Mouse (Mus musculus) lung, postnatal 10 days (tissue): Measurements from ENCODE around the gene Tsnax.

Experiments used
- DNase-seq: peaks from one replicate; pipeline ENCODE4 v3.0.0; 2021

The Tsnax gene

GRCm38 (mm10) chr8:125012695-125013627 lies at the start of gene Tsnax:
Tsnax (plus strand) TSS chr8:125012997.
- peak; percentile 96 for DNase-seq

GRCm38 (mm10) chr8:124963246-124963645 lies 49.6 kb upstream of the Tsnax start:
- no peak for DNase-seq

- no peak for DNase-seq
These were observed 47.8 kb upstream of the Tsnax start for GRCm38 (mm10) chr8:124964966-124965365.

- DNase-seq, result no peak
These were observed 42.4 kb upstream of the Tsnax start for GRCm38 (mm10) chr8:124970312-124970933.

GRCm38 (mm10) chr8:124973221-124973620 lies 39.6 kb upstream of the Tsnax start:
- DNase-seq, result no peak

- DNase-seq, result no peak
These were observed 38.5 kb upstream of the Tsnax start for GRCm38 (mm10) chr8:124974254-124974653.

GRCm38 (mm10) chr8:124976211-124976610 lies 36.6 kb upstream of the Tsnax start:
- DNase-seq, result no peak

GRCm38 (mm10) chr8:124978026-124978425 lies 34.8 kb upstream of the Tsnax start:
- DNase-seq, result no peak

- no peak for DNase-seq
These were observed 32.8 kb upstream of the Tsnax start for GRCm38 (mm10) chr8:124980036-124980435.

- no peak for DNase-seq
These were observed 32.0 kb upstream of the Tsnax start for GRCm38 (mm10) chr8:124980828-124981227.

- DNase-seq, result no peak
These were observed 21.7 kb upstream of the Tsnax start for GRCm38 (mm10) chr8:124990923-124991667.

- DNase-seq, result no peak
These were observed 21.2 kb upstream of the Tsnax start for GRCm38 (mm10) chr8:124991668-124991926.

GRCm38 (mm10) chr8:124995776-124996175 lies 17.0 kb upstream of the Tsnax start:
- peak; percentile 8 for DNase-seq

- no peak for DNase-seq
These were observed 11.3 kb downstream of the Tsnax start for GRCm38 (mm10) chr8:125024085-125024484.

GRCm38 (mm10) chr8:125027211-125027610 lies 14.4 kb downstream of the Tsnax start:
- no peak for DNase-seq

- no peak for DNase-seq
These were observed 16.0 kb downstream of the Tsnax start for GRCm38 (mm10) chr8:125028841-125029240.

- DNase-seq, result no peak
These were observed 18.5 kb downstream of the Tsnax start for GRCm38 (mm10) chr8:125031276-125031675.

GRCm38 (mm10) chr8:125034669-125035068 lies 21.9 kb downstream of the Tsnax start:
- peak; percentile 82 for DNase-seq

GRCm38 (mm10) chr8:125037081-125037480 lies 24.3 kb downstream of the Tsnax start:
- DNase-seq, result no peak

- no peak for DNase-seq
These were observed 25.9 kb downstream of the Tsnax start for GRCm38 (mm10) chr8:125038731-125039130.

- no peak for DNase-seq
These were observed 28.0 kb downstream of the Tsnax start for GRCm38 (mm10) chr8:125040587-125041375.

- DNase-seq, result peak; percentile 31
These were observed 28.7 kb downstream of the Tsnax start for GRCm38 (mm10) chr8:125041496-125041895.

- no peak for DNase-seq
These were observed 30.6 kb downstream of the Tsnax start for GRCm38 (mm10) chr8:125043394-125043793.
